Mouse (Mus musculus): ENCODE data around the gene Nppc. TPM values are rescaled to one million over a fixed set of nuclear protein-coding genes. Genes with fewer than 3 reads are reported as not detected.
A peak's percentile ranks its signal among the peaks of the same experiment; 100 is the strongest.

Gene Nppc
- polyA plus RNA-seq, 1 experiment from 2014 or later = 1.6 TPM

GRCm38 (mm10) chr1:86698721-86699120 is 28.4 kb upstream of the Nppc start:
- WGBS = 38% methylated on average over 2 of the region's 2 CpGs
- Histone ChIP-seq H3K36me3 (no peaks in the 10 kb centered on the region), H3K4me1 (peaks cover 15% of the 10 kb centered on the region), H3K9me3 (no peaks in the 10 kb centered on the region), H3K4me3 (no peak overlapping the region), H3K9ac (no peak overlapping the region), H3K4me2 (no peak overlapping the region), H3K27ac (no peak overlapping the region), H3K27me3 (no peaks in the 10 kb centered on the region)
- ATAC-seq (ENCODE audit: insufficient number of reproducible peaks, insufficient read depth, low FRiP score, low TSS enrichment, low read depth) = no peak

- WGBS = 42% methylated on average over 7 of the region's 7 CpGs
- H3K36me3 ChIP-seq = no peaks in the 10 kb centered on the region
- peaks cover 8% of the 10 kb centered on the region; the same call in 1 of the 2 replicates for H3K4me1 ChIP-seq
- H3K4me2 ChIP-seq = no peak overlapping the region
- H3K9ac ChIP-seq = no peak overlapping the region
- H3K9me3 ChIP-seq = no peaks in the 10 kb centered on the region
- H3K4me3 ChIP-seq = no peak overlapping the region
- ATAC-seq (ENCODE audit: insufficient number of reproducible peaks, insufficient read depth, low FRiP score, low TSS enrichment, low read depth) = no peak
- H3K27ac ChIP-seq = no peak overlapping the region
- no peaks in the 10 kb centered on the region for H3K27me3 ChIP-seq
These were observed 26.6 kb upstream of the Nppc start for GRCm38 (mm10) chr1:86696948-86697347.

GRCm38 (mm10) chr1:86691027-86691426 is 20.7 kb upstream of the Nppc start:
- H3K9me3 ChIP-seq = no peaks in the 10 kb centered on the region
- H3K27me3 ChIP-seq = no peaks in the 10 kb centered on the region
- H3K27ac ChIP-seq = no peak overlapping the region; the same call in 1 of the 2 replicates
- ATAC-seq (ENCODE audit: insufficient number of reproducible peaks, insufficient read depth, low FRiP score, low TSS enrichment, low read depth) = no peak
- no peak overlapping the region for H3K9ac ChIP-seq
- peaks cover 15% of the 10 kb centered on the region for H3K4me1 ChIP-seq
- 32% methylated on average over 5 of the region's 5 CpGs for WGBS
- no peak overlapping the region for H3K4me2 ChIP-seq
- no peaks in the 10 kb centered on the region for H3K36me3 ChIP-seq
- H3K4me3 ChIP-seq = no peak overlapping the region

- WGBS = 91% methylated on average over 4 of the region's 4 CpGs
- H3K27me3 ChIP-seq = peaks cover 5% of the 10 kb centered on the region
These were observed 16.9 kb upstream of the Nppc start for GRCm38 (mm10) chr1:86687236-86687635.

GRCm38 (mm10) chr1:86678667-86679066 is 8.3 kb upstream of the Nppc start:
- ATAC-seq (ENCODE audit: insufficient number of reproducible peaks, insufficient read depth, low FRiP score, low TSS enrichment, low read depth) = no peak
- Histone ChIP-seq H3K36me3 (no peaks in the 10 kb centered on the region), H3K4me3 (no peak overlapping the region), H3K9ac (no peak overlapping the region), H3K27ac (no peak overlapping the region), H3K9me3 (no peaks in the 10 kb centered on the region), H3K4me1 (peaks cover 19% of the 10 kb centered on the region), H3K4me2 (no peak overlapping the region), H3K27me3 (0 out of 2 replicates have a peak, but pooled peaks cover 4% of the 10 kb centered on the region)
- 79% methylated on average over 10 of the region's 10 CpGs for whole genome bisulfite sequencing

More at GRCm38 (mm10) chr1:86687236-86687635, 16.9 kb upstream of the Nppc start:
- no peak for ATAC-seq (ENCODE audit: insufficient number of reproducible peaks, insufficient read depth, low FRiP score, low TSS enrichment, low read depth)
- Histone ChIP-seq H3K27ac (no peak overlapping the region), H3K9me3 (no peaks in the 10 kb centered on the region), H3K9ac (no peak overlapping the region), H3K4me3 (no peak overlapping the region), H3K4me1 (peaks cover 7% of the 10 kb centered on the region), H3K36me3 (no peaks in the 10 kb centered on the region), H3K4me2 (no peak overlapping the region)

GRCm38 (mm10) chr1:86677624-86678023 is 7.3 kb upstream of the Nppc start:
- no peak overlapping the region for H3K9ac ChIP-seq
- ATAC-seq (ENCODE audit: insufficient number of reproducible peaks, insufficient read depth, low FRiP score, low TSS enrichment, low read depth) = no peak

GRCm38 (mm10) chr1:86675126-86675525 is 4.8 kb upstream of the Nppc start:
- Histone ChIP-seq H3K4me3 (no peak overlapping the region), H3K36me3 (no peaks in the 10 kb centered on the region), H3K9ac (no peak overlapping the region), H3K4me2 (no peak overlapping the region), H3K4me1 (peaks cover 23% of the 10 kb centered on the region), H3K27ac (no peak overlapping the region), H3K9me3 (no peaks in the 10 kb centered on the region), H3K27me3 (peaks cover 34% of the 10 kb centered on the region)
- 76% methylated on average over 12 of the region's 12 CpGs for WGBS
- ATAC-seq (ENCODE audit: insufficient number of reproducible peaks, insufficient read depth, low FRiP score, low TSS enrichment, low read depth) = no peak

More at GRCm38 (mm10) chr1:86677624-86678023, 7.3 kb upstream of the Nppc start:
- WGBS = 69% methylated on average over 3 of the region's 3 CpGs
- H3K4me1 ChIP-seq = peaks cover 19% of the 10 kb centered on the region
- no peak overlapping the region for H3K4me2 ChIP-seq
- H3K9me3 ChIP-seq = no peaks in the 10 kb centered on the region
- H3K4me3 ChIP-seq = no peak overlapping the region
- no peak overlapping the region for H3K27ac ChIP-seq
- no peaks in the 10 kb centered on the region for H3K36me3 ChIP-seq
- H3K27me3 ChIP-seq = peaks cover 11% of the 10 kb centered on the region

- Histone ChIP-seq H3K9ac (no peak overlapping the region), H3K4me1 (peaks cover 29% of the 10 kb centered on the region), H3K36me3 (no peaks in the 10 kb centered on the region), H3K27ac (no peak overlapping the region), H3K4me3 (no peak overlapping the region), H3K9me3 (no peaks in the 10 kb centered on the region), H3K4me2 (no peak overlapping the region), H3K27me3 (peaks cover 42% of the 10 kb centered on the region)
- ATAC-seq (ENCODE audit: insufficient number of reproducible peaks, insufficient read depth, low FRiP score, low TSS enrichment, low read depth) = no peak
- WGBS = 47% methylated on average over 9 of the region's 9 CpGs
These were observed 4.0 kb upstream of the Nppc start for GRCm38 (mm10) chr1:86674385-86674784.

- 2% methylated on average over 44 of the region's 44 CpGs for WGBS
- no peak overlapping the region for H3K27ac ChIP-seq
- peak overlapping the region; percentile 98 for H3K4me2 ChIP-seq
- no peaks in the 10 kb centered on the region for H3K9me3 ChIP-seq
- H3K4me1 ChIP-seq = peaks cover 19% of the 10 kb centered on the region
- 0 out of 2 replicates have a peak, but pooled peaks have one; percentile 4 for ATAC-seq (ENCODE audit: insufficient number of reproducible peaks, insufficient read depth, low FRiP score, low TSS enrichment, low read depth)
- H3K27me3 ChIP-seq = peaks cover 66% of the 10 kb centered on the region
- peak overlapping the region; percentile 61 for H3K9ac ChIP-seq
- peak overlapping the region; percentile 55 for H3K4me3 ChIP-seq
- no peaks in the 10 kb centered on the region for H3K36me3 ChIP-seq
These were observed 658 bp downstream of the Nppc start for GRCm38 (mm10) chr1:86669552-86670273.

- H3K4me3 ChIP-seq = no peak overlapping the region
- ATAC-seq (ENCODE audit: insufficient number of reproducible peaks, insufficient read depth, low FRiP score, low TSS enrichment, low read depth) = no peak
- no peak overlapping the region for H3K9ac ChIP-seq
- no peaks in the 10 kb centered on the region for H3K9me3 ChIP-seq
- H3K4me2 ChIP-seq = no peak overlapping the region
- peaks cover 35% of the 10 kb centered on the region for H3K27me3 ChIP-seq
- no peaks in the 10 kb centered on the region for H3K36me3 ChIP-seq
- no peak overlapping the region for H3K27ac ChIP-seq
- 72% methylated on average over 2 of the region's 2 CpGs for WGBS
- peaks cover 5% of the 10 kb centered on the region for H3K4me1 ChIP-seq
These were observed 5.3 kb downstream of the Nppc start for GRCm38 (mm10) chr1:86665091-86665490.

- Histone ChIP-seq H3K4me3 (no peak overlapping the region), H3K36me3 (no peaks in the 10 kb centered on the region), H3K4me2 (no peak overlapping the region), H3K4me1 (no peaks in the 10 kb centered on the region), H3K27me3 (no peaks in the 10 kb centered on the region), H3K27ac (no peak overlapping the region), H3K9me3 (no peaks in the 10 kb centered on the region), H3K9ac (no peak overlapping the region)
- ATAC-seq (ENCODE audit: insufficient number of reproducible peaks, insufficient read depth, low FRiP score, low TSS enrichment, low read depth) = no peak
- WGBS = 82% methylated on average over 5 of the region's 5 CpGs
These were observed 13.3 kb downstream of the Nppc start for GRCm38 (mm10) chr1:86657071-86657470.

- no peaks in the 10 kb centered on the region for H3K9me3 ChIP-seq
- H3K4me1 ChIP-seq = no peaks in the 10 kb centered on the region
- no peak for ATAC-seq (ENCODE audit: insufficient number of reproducible peaks, insufficient read depth, low FRiP score, low TSS enrichment, low read depth)
- H3K27ac ChIP-seq = no peak overlapping the region
- H3K9ac ChIP-seq = no peak overlapping the region
- H3K4me3 ChIP-seq = no peak overlapping the region
- H3K36me3 ChIP-seq = no peaks in the 10 kb centered on the region
- 51% methylated on average over 4 of the region's 4 CpGs for WGBS
- H3K27me3 ChIP-seq = no peaks in the 10 kb centered on the region
- no peak overlapping the region for H3K4me2 ChIP-seq
These were observed 17.7 kb downstream of the Nppc start for GRCm38 (mm10) chr1:86652675-86653074.

All from embryonic facial prominence, embryonic 13.5 days (tissue).